Mouse (Mus musculus) megakaryocyte-erythroid progenitor cell, adult 5-6 weeks (primary cell): ENCODE results near the gene Dirc2. TPM values are rescaled to one million over a fixed set of nuclear protein-coding genes. Genes with fewer than 3 reads are reported as not detected.

ENCODE experiments used
- ATAC-seq: replicated peaks from 2 replicates; pipeline ENCODE4 v1.8.0; 2016; ENCODE audit warnings: mild to moderate bottlenecking, inconsistent platforms; ENCODE audit not compliant: severe bottlenecking, poor library complexity, low FRiP score, low TSS enrichment
- total RNA-seq, 2 experiments: library from RNA; stranded (forward) in 1 of 2; stranded (reverse) in 1 of 2; fragments of 200-1000, 215-1000 nt in 1 of 2; fragments of >200 nt in 1 of 2; fragmentation: Nextera tagmentation in 1 of 2; gene quantifications; 2 replicates each; pipeline ENCODE4 v1.2.3; 2014 to 2017

The Dirc2 gene
- total RNA-seq, 2 experiments from 2014 or later = 1.2 to 2.1 TPM

GRCm38 (mm10) chr16:35777768-35778167 is 8.6 kb upstream of the Dirc2 start:
- no peak for ATAC-seq

- ATAC-seq = no peak
These were observed 7.6 kb upstream of the Dirc2 start for GRCm38 (mm10) chr16:35776737-35777136.

DNA sequence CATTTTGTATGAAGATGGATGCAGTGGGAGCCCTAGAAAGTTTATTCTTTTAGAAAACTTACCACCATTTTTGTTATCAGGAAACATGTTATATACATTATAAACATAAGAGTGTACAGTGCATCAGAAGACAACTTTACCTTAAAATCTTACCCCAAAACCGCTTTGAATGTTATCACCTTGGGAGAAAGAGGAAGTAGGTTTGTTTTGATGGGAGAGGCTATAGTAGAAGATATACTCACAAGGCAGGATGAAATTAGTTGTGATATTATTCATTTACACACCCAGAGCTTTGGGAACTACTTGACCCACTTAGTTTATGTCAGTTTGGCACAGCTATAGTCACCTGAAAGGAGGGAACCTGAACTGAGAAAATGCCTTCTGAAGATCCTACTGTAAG is 6.7 kb upstream of the Dirc2 start:
- no peak for ATAC-seq

GRCm38 (mm10) chr16:35772598-35772997 is 3.4 kb upstream of the Dirc2 start:
- no peak for ATAC-seq

GRCm38 (mm10) chr16:35771606-35772005 is 2.5 kb upstream of the Dirc2 start:
- no peak for ATAC-seq

DNA sequence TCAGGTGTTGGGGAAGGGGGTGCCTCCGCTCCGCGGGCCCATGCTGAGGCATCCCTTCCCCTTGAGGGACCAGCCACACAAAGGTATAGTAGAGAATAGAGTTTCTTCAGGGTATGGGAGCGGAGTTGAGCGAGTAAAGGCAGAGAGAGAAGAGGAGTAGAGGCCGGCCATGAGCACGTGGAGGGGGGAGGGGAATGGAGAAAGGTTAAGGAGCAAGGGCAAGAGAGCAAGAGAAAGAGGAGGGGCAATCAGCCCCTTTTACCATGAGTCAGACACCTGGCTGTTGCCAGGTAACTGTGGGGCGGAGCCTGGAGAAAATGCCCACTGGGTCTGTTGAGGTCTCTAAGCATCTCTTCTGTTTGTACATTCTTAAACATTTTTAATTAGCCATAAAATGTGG is 2.0 kb upstream of the Dirc2 start:
- ATAC-seq = no peak

DNA sequence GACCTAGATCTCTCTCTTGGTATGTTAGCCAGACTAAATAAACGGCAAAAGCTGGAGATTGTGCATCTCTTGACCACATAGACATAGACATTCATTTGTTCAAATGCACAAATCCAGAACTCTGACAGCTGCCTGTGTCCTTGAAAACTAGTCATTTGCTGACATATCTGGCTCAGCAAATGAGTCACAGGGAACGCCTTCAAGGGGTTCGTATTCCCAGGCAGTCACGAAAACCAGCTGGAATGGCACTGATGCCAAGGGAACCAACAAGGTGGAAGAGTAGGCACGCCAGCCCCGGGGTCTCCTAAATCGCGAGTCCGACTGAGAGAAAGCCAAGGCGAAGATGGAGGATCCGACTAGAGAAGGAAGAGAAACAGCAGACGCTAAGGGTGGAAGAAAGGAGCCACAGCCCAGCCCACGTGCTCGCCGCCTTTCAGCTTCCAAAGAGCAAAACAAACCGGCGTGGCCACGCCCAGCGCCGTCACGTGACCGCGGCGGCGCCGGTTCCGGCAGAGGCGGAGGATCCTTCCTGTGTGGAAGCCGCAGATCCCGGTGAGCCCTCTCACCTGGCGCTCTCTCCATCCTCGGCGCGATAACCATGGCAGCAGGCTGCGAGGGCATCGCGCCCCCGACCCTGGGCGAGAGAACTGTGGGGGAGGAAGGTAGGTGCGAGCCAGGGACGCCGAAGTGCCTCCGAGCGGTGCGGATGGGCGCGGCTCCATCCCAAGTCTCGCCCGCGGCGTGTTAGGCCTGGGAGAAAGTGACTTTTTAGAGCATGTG is 912 bp upstream of the Dirc2 start, which contains the start of gene Hspbap1:
Gene Hspbap1 (plus strand): TSS at position 498 of the 780 bp plus-strand sequence.
- peak; percentile 83 for ATAC-seq

DNA sequence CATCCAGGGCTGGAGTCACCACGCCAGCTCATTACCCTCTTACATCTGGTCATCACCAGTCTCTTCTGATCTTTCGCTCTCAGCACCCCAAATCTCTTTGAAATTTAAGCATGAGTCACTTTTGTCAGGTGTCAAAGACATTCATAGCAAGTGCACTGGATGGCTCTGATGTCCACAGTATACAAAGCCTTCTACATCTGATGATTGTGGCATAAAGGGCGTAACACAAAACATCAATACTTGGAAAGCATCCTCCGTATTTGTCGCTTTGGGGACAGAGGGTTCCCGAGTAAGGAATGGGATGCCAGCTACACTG is 729 bp downstream of the Dirc2 start:
- ATAC-seq = no peak

DNA sequence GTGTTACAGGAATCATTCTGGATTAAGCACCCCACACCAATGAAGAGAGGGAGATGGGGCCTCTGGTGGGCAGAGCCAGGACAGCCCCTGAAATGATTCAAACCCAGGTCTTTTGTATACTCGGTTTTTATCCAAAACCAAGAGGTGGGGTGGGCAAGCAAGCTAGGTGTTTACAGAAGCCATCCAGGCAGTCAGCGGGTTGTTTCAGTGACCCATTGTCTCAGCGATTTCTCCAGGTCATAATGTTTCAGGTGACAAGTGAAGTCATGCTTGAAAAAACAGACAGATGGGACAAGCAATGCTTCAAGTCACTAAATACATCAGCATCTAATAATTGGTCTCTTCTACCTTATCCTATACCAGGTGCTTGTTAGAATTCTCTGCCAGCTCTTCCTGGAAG is 2.8 kb downstream of the Dirc2 start:
- no peak for ATAC-seq

DNA sequence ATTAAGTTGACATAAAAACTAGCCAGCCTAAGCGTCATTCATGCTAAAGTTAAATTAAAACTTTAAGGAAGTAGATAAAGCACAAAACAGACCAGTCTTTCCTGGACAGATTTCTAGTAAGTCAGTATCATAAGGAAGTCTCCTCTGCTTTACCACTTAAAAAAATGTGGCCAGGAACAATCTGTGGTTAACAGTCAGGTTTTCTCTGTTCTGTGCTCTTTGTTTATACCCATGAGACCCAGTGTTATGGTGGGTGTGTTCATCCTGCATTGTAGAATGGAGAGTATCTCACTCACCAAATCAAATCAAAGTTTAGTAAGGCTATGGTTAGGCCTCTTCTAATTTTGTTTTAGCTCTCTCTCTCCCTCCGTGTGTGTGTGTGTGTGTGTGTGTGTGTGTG is 3.7 kb downstream of the Dirc2 start:
- no peak for ATAC-seq

DNA sequence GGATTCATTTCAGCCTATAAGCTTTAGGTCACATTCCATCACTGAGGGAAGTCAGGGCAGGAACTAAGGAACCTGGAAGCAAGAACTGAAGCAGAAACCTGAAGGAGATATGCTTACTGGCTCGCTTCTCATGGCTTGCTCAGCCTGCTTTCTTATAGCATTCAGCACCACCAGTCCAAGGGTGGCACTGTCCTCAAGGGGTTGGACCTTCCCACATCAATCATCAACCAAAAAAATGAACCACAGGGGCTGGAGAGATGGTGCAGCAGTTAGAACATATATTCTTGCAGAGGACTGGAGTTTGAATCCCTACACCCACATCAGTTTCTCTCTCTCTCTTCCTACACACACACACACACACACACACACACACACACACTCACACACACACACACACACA is 4.2 kb downstream of the Dirc2 start:
- no peak for ATAC-seq

DNA sequence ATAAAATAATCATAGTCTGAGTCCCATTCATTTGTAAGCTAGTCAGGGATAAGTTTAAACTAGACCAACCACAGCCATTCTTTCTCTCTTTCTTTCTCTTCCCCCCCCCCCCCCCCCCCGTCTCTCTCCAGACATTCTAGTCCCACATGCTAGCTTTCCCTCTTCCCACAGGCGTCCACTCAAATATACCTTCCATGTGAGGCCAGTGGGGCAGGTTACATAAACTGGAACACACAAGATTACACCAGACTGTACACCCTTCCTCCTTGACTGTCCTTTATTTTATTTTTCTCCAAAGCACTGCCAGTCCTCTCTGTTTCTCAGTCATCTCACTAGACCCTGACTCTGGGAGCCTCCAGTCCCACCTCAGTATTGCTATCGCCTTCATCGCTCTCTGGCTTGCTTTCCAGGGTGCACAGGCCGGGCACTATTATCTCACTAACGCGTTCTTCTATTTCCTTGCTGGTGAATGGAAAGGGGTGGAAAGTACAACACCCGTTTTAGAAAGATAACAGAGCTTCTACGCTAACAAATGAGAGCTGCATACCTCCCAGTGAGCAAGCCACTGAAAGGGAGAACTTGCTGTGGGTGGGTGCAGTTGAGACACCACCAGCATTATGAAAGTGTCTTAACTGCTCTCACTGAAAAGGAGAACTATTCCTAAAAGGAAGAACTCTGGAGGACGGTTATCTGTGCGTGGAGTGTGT is 5.4 kb downstream of the Dirc2 start:
- ATAC-seq = peak; percentile 98

DNA sequence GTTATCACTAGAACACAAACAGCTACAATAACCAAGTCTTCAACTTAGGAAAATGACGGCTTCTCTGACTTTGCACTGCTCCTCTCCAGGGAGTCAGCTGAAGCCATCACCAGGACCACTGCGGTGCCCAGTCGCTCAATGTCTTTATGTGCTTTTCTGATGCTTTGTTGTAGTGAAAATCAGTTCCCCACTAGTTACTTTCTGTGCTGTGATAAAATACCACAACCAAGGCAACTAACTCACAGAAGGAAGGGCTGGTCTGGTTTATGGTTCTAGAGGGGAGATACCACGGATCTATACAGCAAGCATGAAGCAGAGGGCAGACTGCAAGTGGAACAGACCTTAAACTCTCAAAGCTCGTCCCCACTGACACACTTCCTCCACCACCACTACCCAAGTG is 9.8 kb downstream of the Dirc2 start:
- no peak for ATAC-seq

DNA sequence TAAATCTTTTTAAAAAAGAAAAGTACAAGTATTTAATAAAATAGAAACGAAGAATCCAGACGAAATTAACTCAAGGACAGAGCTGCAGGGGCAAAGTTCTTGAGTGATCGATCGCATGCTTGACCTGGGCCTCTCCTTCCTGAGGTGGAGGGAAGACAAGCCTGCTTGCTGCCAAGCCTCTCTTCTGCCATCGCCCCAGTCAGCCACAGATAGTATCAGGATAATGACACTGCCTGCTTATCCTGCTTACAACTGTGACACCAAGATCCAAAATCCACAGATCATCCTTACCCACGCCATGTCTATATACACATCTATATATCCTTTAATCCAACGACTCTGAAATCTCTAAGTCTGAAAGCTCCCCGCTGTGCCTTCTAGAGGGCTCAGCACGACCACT is 12.5 kb downstream of the Dirc2 start:
- no peak for ATAC-seq

DNA sequence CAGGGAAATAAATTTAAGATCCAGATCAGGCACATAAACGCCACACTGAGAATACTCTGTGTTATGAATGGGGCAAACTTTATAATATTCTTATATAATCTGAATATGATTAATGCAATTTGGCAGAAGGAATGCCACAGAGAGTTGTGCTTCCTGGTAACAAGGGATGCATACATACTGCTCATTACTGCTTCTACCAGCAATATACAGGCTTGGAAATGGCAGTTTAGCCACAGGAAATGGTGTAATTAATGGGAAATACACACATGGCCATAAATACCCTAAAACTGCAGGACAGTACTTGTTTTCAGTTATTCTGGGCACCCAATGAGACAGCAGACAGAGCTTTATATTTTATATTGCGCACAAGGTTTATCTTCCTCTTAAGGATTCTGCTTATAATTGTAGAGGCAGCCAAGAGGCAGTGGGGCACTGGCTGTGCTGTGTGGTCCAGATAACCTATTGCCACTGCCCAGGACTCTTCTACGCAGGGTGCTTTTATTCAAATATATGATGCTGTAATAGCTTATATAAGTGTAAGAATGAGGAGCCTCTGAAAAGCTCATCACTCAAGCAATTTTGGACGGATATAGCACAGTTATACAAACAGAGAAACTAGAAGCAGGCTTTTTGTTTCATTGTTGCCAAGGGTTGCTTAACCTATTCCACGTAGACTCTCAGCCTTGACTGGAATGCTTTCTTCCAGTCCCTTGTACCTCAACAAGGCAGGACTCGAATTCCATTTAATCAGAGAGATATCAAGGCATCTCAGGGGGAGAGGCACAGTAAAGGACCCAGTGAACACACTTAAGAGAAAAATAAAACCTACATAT is 13.4 kb downstream of the Dirc2 start:
- ATAC-seq = peak; percentile 93

DNA sequence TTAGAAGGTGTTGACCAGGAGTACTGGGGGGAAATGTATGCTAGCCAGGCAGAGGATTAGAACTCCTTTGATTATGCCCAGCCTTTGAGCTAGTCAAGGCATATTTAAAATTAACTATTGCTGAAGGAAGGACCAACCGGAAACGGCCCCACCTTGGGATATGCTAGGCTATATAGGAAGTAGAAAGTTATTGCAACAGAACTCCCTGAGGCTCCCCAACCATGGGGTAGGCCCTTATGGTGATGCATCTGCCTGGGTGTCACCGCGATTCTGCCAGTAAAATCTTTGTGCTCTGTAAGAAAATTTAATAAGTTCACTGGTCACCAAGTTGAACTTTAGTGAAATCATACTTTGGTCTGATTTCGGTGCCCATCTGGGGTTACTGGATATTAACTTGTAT is 15.2 kb downstream of the Dirc2 start:
- ATAC-seq = no peak

DNA sequence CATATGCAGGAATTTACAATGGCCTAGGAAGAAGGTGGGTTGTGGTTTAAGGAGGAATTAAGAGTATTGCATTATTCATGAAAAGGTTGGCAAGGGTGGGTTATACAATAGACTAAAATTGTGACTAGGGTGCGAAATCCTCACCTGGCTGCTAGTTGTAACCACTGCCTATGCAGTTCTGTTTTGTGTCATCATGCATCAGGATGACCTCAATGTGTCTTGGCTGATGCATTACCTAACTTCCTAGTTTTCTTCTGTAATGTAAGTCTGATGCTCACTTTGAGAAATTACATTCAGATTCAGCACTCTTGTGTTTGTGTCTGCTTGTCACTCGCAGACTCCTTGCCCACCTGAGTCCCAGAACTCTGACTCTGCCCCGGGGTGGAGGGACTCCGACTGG is 17.3 kb downstream of the Dirc2 start:
- no peak for ATAC-seq

- no peak for ATAC-seq
These were observed 19.8 kb downstream of the Dirc2 start for GRCm38 (mm10) chr16:35749385-35749784.

DNA sequence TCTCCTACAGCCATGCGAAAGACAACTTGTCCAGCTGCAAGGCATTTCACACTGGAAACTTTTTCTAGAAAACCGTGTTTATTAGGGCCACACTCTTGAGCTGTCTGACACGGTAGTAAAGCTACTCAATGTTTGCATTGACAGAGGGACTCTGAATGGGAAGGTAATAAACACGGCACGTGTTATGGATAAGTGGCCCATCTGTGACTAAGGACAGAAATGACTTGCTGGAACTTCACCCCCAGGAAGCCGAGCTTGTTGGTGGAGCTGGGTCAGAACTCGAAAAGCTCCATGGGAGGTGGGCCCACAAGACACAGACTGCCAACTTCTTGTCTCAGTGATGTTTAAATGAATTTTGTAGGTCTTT is 20.9 kb downstream of the Dirc2 start:
- ATAC-seq = no peak

DNA sequence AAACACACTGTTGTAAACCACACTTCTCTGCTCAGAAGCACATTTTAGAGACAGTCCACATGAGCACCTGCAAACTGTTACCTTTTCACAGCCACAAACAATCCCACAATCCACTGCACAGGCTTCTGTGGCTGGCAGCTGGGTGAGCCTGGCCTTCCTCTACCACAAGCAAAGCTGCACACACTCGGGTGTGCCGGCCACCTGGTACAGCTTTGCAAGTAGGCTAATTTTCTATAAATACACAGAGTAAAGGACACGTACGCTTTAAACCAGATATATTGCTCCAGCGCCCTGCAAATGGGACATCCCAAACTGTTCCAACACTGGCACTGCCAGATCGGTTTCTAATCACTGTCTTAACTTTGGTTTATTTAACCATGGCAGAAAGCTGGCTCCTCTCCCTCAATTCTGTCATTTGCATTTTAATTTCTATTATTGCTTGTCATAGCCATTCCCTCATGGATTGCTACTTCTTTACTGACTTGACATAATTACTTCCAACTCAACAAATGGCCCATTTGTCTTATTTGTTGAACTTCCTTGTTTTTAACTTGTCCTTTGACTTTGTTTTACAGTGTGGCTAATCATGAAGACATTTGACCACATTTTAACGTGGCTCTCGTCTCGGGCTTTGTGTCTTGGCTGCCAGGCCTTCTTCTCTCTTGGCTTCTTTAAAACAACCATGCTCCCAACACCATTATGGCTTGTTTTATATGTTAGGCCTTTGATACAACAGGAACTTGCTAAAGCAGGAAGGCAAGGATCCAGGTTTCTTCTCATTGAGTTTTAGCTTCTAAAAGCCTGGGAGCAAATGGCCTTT is 21.5 kb downstream of the Dirc2 start:
- no peak for ATAC-seq
